Mouse (Mus musculus) erythroid progenitor cell, adult 5-6 weeks (primary cell): ENCODE data around the gene Ap2s1. TPM values are rescaled to one million over a fixed set of nuclear protein-coding genes. Genes with fewer than 3 reads are reported as not detected.
"Not testable (repeated sequence)": the region's sequence is repeated elsewhere in the genome, so short reads cannot be mapped to it uniquely, and the experiment has no call there.

Experiments
- ATAC-seq: replicated peaks from 2 replicates; pipeline ENCODE4 v1.8.0; 2016; ENCODE audit warnings: moderate number of reproducible peaks, mild to moderate bottlenecking, moderate TSS enrichment, inconsistent platforms; ENCODE audit not compliant: poor library complexity, low FRiP score, severe bottlenecking
- total RNA-seq, 2 experiments: library from RNA; stranded (forward) in 1 of 2; stranded (reverse) in 1 of 2; fragments of 150-400 nt in 1 of 2; fragments of 186-747, 209-891 nt in 1 of 2; gene quantifications; 2 replicates each; pipeline versions ENCODE4 v1.2.3 to v1.2.4; 2015 to 2017; ENCODE audit warnings: low replicate concordance in 2 of 2

Ap2s1 gene
- 74.2 and 106 TPM in 2 replicates for total RNA-seq (2015; ENCODE audit: low replicate concordance)
- total RNA-seq (2017; ENCODE audit: low replicate concordance), result 27.9 and 47.0 TPM in 2 replicates

- ATAC-seq, result peak; percentile 99
Measured at GRCm38 (mm10) chr7:16738073-16738696, at the start of gene Ap2s1. Gene Ap2s1, plus strand, starts transcription at chr7:16738410.

GRCm38 (mm10) chr7:16689196-16689595 is 49.0 kb upstream of the Ap2s1 start:
- no peak for ATAC-seq

- no peak for ATAC-seq
Measured at GRCm38 (mm10) chr7:16695025-16695424, 43.2 kb upstream of the Ap2s1 start.

- ATAC-seq, result peak; percentile 61; the same call in 1 of the 2 replicates
Measured at GRCm38 (mm10) chr7:16699042-16699441, 39.2 kb upstream of the Ap2s1 start.

GRCm38 (mm10) chr7:16700583-16700982 is 37.6 kb upstream of the Ap2s1 start:
- no peak for ATAC-seq

GRCm38 (mm10) chr7:16706385-16706784 is 31.8 kb upstream of the Ap2s1 start:
- ATAC-seq, result no peak

- no peak for ATAC-seq
Measured at GRCm38 (mm10) chr7:16708244-16708643, 30.0 kb upstream of the Ap2s1 start.

GRCm38 (mm10) chr7:16710604-16711003 is 27.6 kb upstream of the Ap2s1 start:
- no peak for ATAC-seq

GRCm38 (mm10) chr7:16712633-16713415 is 25.4 kb upstream of the Ap2s1 start:
- ATAC-seq, result no peak

GRCm38 (mm10) chr7:16716456-16717152 is 21.6 kb upstream of the Ap2s1 start:
- ATAC-seq, result not testable (repeated sequence)

- no peak for ATAC-seq
Measured at GRCm38 (mm10) chr7:16721629-16722028, 16.6 kb upstream of the Ap2s1 start, which contains the start of gene Ceacam9. Gene Ceacam9, plus strand, starts transcription at chr7:16721929.

- ATAC-seq, result not testable (repeated sequence)
Measured at GRCm38 (mm10) chr7:16722490-16722889, 15.7 kb upstream of the Ap2s1 start.

GRCm38 (mm10) chr7:16728596-16729348 is 9.4 kb upstream of the Ap2s1 start:
- no peak; the same call in 1 of the 2 replicates for ATAC-seq

- not testable (repeated sequence) for ATAC-seq
Measured at GRCm38 (mm10) chr7:16729563-16729962, 8.6 kb upstream of the Ap2s1 start.

GRCm38 (mm10) chr7:16730791-16731190 is 7.4 kb upstream of the Ap2s1 start:
- ATAC-seq, result no peak

GRCm38 (mm10) chr7:16731893-16732422 is 6.3 kb upstream of the Ap2s1 start:
- no peak for ATAC-seq

GRCm38 (mm10) chr7:16737606-16738072 is 571 bp upstream of the Ap2s1 start:
- ATAC-seq, result peak; percentile 5; the same call in 1 of the 2 replicates

- no peak for ATAC-seq
Measured at GRCm38 (mm10) chr7:16739056-16739604, 920 bp downstream of the Ap2s1 start.

- ATAC-seq, result no peak
Measured at GRCm38 (mm10) chr7:16745373-16745772, 7.2 kb downstream of the Ap2s1 start.
